Mouse (Mus musculus) layer of hippocampus, adult 8-10 months (tissue): ENCODE measurements at regions not wholly inside any gene's neighbourhood (a gene's known extent, or its start where the extent isn't known, plus 50 kb on each side); places are given as distances from the start of the nearest gene placed in this dataset.
A peak's percentile ranks its signal among the peaks of the same experiment; 100 is the strongest.
"Not testable (repeated sequence)": the region's sequence is repeated elsewhere in the genome, so short reads cannot be mapped to it uniquely, and the experiment has no call there.

Source experiments
- DNase-seq, 2 experiments: peaks; one replicate each; pipeline ENCODE4 v3.0.0; 2022; ENCODE audit warnings: low spot score in 2 of 2

DNA sequence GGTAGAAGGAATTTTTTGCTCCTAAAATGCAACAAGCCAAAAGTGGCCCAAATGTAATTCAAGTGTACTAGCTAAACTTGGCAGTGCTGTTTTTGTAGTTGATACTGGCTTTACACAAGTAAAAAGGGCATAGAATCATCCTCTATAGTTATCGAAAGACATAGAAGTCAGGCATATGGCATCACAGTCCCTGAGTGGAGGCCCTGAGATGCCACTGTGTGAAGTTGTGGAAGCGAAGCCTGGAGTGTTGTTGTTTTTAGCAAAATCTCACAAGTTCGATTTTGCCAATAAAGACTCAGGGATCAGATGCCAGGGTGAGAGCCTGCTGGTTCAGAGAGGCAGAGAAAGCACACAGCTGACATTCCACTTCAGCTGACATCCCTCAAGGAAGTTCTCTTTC lies 121.6 kb upstream of the C9orf72 start:
- DNase-seq = no peak

DNA sequence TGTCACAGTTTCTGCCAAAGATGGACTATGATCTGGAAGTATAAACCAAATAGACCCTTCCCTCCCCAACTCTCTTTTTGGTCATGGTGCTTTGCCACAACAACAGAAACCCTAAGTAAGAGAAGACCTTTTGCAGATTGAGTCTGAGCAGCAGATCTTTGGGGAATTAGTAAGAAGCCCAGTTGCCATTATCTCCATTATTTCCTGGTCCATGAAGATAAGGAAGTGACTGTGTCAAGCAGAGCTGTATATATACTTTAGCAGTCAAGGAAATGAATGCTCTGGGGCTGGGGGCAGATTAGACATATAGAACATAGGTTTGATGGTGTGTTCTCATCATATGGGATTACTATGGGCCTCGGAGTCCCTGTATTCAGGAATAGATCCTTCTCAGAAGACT lies 117.8 kb upstream of the C9orf72 start:
- DNase-seq = no peak

DNA sequence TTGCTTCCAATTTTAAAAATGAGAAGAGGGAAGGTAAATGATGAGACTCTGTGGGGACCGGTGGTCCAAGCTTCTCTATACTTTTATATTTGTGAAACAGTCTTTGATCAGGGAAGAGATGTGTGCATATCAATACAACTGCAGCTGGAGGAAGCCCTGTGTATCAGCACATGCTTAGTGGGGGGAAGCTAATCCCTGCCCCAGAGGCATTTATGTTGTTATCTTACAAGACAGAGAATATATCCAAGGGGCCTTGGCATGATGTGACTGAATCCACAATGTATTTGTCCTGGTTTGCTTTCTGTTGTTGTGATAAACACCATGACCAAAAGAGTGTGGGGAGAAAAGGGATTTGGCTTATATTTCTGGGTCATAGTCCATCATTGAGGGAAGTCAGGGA lies 105.2 kb upstream of the C9orf72 start:
- DNase-seq = no peak

DNA sequence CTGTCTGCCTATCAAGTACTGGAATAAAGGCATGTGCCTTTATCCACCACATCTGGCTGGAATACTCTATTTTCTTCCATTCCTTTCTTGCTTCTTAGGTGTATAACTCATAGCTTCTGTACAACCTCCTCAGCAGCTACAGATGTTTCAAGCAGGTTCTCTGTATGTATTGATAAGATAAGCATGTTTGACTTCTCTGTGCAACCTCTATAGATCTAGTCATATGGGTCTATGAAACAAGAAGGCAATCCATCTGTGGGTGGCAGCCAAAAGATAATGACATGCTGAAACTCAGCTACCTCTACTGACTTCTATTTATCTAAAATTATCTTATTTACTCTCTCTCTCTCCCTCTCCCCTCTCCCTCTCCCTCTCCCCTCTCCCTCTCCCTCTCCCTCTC lies 99.3 kb upstream of the C9orf72 start:
- no peak for DNase-seq

DNA sequence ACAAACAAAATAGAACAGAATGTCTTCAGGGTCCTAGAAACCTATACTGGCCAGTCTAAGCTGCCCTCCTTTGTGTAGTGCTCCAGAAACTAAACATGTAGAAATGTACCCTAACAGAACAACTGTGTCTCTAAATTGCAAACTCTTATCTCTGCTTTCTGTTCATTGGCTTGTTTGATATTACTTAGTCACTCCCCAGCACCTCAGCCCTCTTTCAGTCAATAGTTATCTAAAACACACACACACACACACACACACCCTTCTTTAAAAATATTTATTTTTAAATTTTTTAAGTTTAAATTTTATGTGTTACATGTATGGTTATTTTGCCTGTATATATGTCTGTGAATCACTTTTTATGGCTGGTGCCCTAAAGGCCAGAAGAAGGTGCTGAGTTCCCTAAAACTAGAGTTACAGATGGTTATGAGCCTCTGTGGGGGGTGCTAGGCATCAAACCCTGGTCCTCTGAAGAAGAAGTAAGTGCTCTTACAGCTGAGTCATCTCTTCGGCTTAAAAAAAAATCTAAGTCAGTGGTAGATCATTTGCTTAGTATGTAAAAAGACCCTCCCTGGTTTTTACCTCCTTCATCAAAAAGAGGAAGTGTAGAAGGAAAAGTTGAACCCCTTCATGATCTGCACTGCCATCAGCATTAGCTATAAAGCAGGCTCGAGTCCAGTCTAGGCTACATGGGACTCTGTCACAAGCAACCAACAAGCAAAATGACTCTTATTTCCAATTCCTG lies 96.6 kb upstream of the C9orf72 start:
- DNase-seq = no peak

DNA sequence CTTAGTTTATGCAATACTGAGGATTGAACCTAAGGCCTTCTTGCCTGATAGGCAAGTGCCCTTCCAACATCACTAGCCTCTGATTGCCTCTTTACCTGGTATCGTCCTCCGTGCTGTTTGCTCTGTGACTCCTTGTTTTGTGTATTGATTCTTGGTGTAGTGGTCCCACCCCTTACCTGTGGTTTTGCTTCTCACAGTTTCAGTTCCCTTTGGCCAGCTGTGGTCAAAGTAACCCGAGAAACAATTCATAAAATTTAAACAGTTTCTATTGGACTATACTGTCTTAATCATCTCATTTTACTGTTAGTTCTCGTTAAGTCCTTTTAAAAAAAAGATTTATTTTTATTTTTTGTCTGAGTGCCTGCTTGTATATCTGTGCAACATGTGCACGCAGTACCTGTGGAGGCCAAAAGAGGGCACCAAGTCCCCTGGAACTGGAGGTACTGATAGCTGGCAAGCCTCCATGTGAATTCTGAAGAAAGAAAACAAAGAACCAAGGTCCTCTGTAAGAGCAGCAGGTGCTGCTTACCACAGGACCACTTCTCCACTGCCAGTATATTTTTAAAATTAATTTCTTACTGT lies 84.5 kb upstream of the C9orf72 start:
- peak in 1 of 2 experiments; percentile 9 for DNase-seq

DNA sequence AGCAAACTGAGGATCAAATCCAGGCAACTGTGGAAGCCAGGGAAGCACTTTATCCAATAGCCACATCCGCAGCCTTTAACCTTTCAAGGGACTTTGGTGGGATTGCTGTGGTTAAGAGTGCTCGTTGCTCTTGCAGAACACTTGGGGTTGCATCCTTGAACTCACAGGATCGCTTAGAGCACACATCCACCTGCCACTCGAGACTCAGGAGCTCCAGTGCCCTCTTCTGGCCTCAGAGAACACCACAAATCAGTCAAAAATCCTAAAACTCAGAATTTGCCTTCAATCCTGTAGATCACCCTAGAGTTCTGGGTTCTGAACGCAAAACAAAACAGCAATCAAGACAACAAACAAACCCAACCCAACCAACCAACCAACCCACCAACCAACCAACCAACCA lies 82.2 kb upstream of the C9orf72 start:
- no peak for DNase-seq

DNA sequence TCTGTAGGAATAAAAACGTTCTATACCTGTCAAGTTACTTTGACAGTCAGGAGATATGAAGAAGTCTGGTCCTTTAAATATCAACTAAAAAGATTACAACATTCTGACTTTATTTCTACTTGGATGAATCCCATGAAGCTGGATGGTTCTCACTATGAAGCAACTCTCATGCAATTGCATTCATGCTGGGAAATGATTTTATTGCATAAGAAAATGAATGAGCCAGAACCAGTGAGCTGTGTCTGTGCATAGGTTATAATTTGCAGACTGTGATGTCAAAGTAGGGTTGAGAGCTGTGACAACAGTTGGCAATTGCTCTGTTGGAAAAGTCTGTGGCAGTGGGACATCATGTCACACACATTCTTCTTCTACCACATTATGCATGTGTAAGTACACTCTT lies 79.2 kb upstream of the C9orf72 start:
- no peak for DNase-seq

DNA sequence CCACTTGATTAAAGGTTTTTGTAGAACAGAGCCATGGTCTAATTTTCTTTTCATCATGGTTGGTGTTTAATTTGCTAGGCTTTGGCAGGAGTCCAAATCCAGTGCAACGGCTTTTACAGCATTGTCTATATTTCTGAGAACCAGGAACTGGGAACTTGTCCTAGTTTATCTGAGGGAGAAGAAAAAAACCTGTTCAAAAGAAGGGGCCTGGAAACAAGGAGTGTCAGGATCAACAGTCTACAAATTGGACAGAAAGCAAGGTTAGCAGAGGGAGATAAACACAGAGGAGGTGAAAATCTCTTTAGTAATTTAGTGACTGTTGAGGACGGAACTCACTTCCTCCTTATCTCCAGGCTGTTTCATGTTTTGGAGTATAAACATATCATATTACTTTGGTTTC lies 74.9 kb upstream of the C9orf72 start:
- peak in 1 of 2 experiments; percentile 6 for DNase-seq

DNA sequence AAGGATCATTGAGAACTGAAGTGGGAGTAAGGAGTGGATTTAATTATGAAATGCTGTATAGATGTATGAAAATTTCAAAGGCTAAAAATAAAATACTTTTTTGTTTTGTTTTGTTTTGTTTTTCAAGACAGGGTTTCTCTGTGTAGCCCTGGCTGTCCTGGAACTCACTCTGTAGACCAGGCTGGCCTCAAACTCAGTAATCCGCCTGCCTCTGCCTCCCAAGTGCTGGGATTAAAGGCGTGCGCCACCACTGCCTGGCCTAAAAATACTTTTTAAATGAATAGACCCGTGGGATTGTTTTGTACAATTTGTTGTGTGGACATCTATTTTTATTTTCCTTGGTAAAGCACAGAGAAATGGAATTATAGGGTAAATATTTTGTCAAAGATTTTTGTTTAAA lies 74.4 kb upstream of the C9orf72 start:
- not testable (repeated sequence) for DNase-seq

DNA sequence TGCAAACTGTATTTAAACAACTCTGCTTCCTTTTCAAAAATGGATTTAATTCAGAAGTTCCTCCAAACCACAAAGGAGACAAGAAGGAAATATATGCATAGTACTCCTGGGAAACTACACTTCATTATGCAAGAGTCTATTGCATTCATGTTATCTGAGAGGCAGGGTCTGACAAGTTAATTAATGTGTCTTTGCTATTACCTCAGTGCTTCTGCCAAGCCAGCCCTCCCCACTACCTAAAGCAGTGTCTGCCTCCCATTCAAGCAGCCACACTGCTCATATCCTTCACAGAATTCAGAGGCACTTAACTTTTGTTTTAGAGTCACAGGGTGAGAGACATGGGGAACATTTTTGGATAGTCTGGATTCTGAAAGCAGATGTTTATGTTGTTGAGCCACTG lies 58.6 kb upstream of the C9orf72 start:
- no peak for DNase-seq
